Mouse (Mus musculus) heart, adult 2 months (tissue): Measurements from ENCODE around the gene Clstn3.

Experiments
- CTCF ChIP-seq: fragments of 200-600 bp; IDR thresholded peaks from 2 replicates; pipeline ENCODE4 v1.8.1; 2022; ENCODE audit warnings: antibody characterized with exemption, mild to moderate bottlenecking, moderate library complexity
- EP300 ChIP-seq: fragments of 200-500 bp; IDR thresholded peaks from 2 replicates; pipeline ENCODE4 v1.6.1; 2011; ENCODE audit warnings: low read depth, low read length, control low read depth; ENCODE audit not compliant: insufficient read depth
- POLR2A ChIP-seq: fragments of 200-500 bp; IDR thresholded peaks from 2 replicates; pipeline ENCODE4 v1.6.1; 2011; ENCODE audit warnings: mild to moderate bottlenecking, low read depth, low read length, control low read depth; ENCODE audit not compliant: insufficient read depth

GRCm38 (mm10) chr6:124465299-124465698 is 705 bp upstream of the Clstn3 start:
- TF ChIP-seq POLR2A (no peak), CTCF (no peak), EP300 (no peak)
